Mouse (Mus musculus) lung, postnatal 10 days (tissue): ENCODE data around the gene Rtkn2.
"Not testable (repeated sequence)": the region's sequence is repeated elsewhere in the genome, so short reads cannot be mapped to it uniquely, and the experiment has no call there.

ENCODE experiments used
- DNase-seq: peaks from one replicate; pipeline ENCODE4 v3.0.0; 2021

Gene Rtkn2

DNA sequence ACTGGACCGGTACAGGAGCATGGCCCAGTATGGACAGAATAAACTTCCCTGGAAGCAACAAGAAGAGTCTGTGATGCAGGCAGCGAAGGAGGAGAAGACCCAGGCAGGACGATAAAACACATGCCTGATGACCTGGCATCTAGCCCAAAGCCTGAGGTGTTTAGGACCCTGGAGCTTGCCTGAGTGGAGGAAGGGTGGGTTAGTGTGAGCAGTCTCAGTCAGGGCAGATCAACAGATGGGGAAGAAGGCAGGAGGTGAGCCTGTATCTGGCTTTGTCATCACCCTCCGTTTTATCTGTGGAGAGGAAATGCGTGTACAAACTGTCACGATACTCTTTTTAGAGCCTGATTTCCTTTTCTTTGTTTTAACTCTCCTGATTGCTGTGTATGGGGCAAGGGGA lies 102.3 kb downstream of the Rtkn2 start:
- peak; percentile 56 for DNase-seq

DNA sequence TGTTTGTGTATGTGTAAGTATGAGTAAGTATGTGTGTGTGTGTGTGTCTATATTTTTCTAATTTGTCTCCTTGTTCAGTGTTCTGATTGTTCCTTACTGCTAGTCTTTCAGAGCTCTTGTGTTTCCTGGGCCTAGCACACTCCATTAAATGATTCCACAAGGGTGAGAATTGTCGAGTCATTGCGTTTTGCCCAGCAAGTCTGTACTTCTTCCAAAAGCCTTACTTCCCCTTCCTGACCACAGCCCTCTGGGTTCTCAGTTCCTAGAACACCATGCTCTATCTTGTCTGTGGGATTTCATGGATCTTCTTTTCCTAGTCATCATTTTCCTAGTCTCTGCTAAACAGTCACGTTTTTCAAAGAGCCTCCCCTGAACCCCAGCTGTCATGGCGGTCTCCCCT lies 106.2 kb downstream of the Rtkn2 start:
- DNase-seq, result no peak

DNA sequence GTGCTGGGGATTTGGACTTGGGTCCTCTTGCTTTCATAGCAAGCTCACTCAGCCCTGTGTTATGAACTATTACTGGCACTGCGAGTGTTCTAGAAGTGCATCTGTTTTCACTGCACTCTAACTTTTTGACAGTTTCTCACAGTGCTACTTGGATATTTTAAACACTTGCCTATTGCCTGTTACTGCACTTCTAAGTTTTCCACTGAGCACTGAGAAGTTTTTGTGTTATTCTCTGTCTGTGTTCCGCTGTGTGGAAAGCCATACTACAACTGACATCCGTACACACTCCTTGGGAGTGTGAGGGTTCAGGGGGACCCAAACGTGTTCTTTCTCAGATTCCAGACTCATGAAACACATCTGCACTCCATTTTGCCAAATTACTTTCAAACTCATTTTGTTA lies 107.6 kb downstream of the Rtkn2 start:
- DNase-seq, result no peak

DNA sequence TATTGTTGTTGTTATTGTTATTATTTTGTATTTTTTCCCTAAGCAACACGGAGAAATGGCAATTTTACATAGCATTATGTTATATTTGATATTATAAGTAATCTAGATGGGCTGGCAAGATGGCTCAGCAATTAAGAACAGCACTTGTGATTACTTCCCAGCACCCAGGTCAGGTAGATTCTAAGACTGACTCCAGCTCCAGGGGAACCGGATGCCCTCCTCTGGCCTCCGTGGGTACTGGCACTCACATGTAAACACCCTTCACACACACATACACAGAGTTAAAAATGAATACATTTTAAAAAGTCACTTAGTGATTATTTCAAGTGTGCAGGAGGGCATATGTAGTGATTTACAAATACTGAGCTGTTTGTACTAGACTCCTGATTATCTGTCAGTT lies 108.4 kb downstream of the Rtkn2 start:
- DNase-seq, result no peak

DNA sequence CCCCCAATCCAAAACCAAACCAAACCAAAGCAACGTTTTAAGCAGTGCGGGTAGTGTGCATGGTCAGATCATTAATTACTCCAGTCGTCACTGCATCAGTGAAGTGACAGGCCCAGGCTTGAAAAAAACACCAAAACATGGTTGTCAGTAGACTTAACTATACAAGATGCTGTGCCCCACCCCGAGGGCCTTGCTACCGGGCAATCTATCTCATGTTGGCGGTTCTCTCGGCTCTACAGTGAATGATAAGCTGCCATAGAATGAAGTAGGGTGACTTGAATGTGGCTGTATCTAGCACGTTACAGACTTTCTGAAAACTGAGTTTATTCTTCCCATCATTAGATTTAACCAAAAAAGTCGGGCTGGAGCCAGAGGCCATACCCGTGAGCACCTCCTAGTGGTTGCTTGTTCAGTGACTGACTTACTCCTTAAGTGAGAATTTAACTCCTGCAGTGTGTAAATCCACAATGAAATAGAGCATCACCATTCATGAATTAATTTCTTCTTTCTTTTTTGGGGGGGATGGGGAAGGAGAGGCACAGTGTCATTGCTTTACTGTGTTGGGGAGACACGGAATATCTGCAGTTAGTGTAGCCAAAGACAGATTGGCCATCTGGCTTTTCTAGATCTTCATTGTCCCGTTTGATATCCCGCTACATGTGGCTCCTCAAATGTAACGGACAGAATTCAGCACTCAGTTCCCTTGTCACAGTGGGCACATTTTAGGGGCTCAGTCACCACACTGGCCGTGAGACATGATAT lies 110.2 kb downstream of the Rtkn2 start:
- peak; percentile 72 for DNase-seq

DNA sequence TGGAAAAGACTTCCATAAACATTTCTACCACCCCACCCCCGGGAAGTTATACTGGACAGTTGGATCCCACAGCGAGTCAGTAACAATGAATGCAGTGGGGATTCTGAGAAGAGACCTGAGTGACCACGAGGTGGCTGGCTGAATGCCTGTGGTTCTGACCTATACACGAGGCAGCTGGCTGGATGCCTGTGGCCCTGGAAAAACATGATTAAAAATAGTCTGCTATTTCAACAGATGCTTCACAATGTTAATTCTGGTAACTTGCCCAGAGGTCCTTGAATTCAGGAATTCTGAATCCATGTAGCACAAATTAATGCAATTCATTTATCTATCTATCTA lies 110.8 kb downstream of the Rtkn2 start:
- peak; percentile 91 for DNase-seq

DNA sequence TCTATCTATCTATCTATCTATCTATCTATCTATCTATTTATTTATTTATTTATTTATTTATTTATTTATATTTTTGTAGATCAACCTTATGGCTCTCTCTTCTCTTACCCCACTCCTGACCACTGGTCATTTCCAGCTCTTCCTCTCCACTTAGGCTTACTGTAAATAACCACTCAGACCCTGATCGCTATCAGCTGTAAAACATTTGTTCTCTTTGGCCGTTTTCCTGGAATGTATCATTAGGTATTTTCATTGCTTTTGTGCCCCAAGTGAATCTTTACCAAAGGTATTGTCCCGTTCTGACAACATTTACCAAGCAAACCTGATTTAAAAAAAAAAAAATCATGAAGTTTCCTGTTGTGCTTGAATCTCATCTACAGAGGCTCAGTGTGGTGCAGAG lies 111.2 kb downstream of the Rtkn2 start:
- DNase-seq, result no peak

DNA sequence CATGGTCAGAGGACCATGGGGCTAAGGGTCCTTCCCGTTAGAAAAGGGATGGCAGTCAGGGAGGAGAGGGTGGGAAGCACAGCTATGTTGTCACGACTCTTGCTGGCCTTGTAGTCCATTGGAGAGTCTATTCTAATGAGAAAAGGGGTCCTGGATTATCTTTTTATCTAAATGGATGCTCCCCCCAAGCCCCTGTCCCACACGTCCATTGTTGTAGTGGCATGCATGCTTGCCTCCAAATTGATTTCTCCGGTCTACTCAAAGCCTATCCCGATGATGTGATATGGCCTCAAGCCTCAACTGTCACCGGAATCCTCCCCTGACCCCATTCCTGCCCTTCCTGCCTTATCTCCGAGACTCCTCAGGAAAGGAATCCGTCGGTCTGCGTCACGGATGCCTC lies 111.6 kb downstream of the Rtkn2 start:
- no peak for DNase-seq

DNA sequence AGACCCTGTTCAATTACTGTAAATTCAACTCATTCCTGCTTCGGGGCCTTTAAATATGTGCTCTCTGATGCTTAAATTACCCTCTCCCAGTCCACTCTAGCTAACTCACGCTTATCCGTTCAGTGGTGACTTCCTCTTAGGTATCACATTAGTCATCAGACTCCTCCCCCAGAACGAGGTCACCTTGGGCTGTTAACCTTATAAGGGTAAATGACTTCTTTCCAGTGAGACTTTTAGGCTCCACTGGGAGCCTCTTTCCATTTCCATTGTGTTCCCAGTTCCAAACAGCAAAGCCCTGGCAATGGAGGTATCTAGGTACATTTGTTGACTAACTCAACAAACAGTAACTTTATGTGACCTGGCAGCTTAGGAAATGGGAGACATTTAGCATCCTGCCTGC lies 112.5 kb downstream of the Rtkn2 start:
- DNase-seq, result no peak

DNA sequence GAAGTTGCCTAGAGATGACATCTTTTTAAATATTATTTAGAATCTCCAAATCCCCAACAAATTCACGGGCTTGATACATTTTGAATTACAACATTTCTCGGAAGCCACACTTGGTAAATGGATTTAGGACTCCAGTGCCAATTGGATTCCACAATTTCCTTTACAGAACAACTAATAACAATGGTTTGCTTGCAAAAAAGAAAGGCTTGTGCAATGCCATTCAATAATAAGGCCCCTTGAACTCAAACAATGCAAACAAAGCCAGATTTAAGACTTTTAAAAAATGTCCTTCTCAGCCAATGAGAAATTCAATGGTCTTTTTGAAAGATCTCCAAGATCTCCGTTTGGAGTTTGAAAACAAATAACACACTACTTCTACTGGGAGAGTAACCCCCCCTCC lies 114.1 kb downstream of the Rtkn2 start:
- no peak for DNase-seq

DNA sequence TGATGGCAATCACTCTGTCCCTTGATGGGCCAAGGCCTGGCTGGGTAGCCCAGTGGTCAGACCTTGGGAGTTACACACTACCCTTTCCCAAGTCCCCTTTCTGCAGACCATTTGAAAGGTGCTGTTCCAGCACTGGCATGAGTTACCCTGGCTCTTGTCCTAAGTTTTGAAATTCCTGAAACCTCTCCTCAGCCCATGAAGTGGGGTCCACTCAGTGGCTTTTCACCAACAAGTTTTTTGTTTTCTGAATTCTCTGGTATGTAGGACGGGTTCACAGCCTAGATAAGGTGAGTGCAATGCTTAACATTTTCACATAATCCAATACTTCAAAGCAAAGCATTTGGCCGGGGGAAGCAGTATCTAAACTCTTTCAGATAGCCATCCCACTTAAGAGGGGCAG lies 115.8 kb downstream of the Rtkn2 start:
- peak; percentile 45 for DNase-seq

DNA sequence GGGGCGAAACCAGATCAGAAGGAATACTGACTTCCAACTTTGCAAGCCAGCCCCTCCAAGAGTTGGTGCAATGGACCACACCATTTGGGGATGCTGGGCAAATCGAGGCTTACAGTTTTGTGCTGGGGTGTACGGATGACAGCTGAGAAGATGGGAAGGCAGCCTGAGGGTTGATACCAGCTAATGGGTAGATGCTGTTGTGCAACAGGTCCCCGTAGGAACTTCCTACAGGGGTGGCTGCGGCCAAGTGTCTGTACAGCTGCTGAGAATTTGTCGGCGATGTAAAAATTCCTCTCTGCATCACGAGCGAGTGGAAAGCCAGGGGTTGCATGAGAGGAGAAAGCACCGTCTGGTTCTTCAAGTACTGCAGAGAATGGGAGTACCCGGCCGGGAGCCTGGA lies 117.0 kb downstream of the Rtkn2 start:
- DNase-seq, result no peak

DNA sequence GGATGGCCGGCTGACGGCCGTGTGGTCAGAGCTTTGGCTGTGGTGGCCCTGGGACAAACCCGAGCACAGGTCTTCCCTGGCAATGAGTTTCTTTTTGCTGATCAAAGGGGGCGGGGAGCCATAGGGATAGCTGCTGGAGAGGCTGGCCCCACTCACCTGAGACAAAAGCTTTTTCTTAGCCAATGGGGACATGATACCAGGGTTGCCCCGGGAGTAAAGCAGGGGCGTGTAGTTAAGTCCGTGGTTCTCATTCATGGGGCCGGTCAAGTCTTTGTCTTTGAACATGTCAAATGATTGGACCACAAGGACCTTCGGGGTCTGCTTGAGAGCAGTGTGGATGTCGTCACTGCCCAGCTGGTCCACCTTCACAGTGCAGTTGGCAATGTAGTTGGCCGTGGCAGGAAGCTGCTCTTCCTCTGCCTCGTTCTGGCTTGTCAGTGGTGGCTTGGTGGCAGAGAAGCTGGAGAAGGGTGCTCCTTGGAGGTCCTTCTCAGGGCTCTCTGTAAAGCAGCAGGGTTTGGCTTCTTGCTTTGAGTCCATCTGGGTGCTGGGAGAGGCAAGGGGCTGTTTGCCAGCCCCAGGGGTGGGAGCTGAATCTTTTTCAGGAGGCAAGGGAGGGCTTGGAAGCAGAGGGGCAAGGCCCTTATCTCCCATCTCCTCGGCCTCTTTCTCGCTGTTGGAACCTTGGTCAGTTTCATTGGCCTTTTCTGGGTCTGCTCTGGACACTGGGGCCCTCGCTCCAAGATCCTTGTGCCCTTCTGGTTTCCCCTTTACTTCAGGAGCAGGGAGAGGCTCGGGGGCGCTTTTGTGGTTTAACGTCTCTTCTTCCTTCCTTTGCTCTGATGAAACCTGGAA lies 118.7 kb downstream of the Rtkn2 start:
- no peak for DNase-seq

DNA sequence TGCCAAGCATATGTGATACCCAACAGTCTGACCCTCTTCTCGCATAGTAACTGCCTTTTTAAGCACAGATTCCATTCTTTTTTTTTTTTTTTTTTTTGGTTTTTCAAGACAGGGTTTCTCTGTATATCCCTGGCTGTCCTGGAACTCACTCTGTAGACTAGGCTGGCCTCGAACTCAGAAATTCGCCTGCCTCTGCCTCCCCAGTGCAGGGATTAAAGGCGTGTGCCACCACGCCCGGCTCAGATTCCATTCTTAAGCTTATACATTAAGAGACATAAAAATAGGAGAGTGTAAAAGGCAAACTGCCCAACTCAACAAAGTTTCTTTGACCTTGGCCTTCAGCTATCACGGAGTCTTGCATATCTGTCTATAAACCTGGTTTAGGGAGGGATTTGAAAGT lies 120.4 kb downstream of the Rtkn2 start:
- not testable (repeated sequence) for DNase-seq

DNA sequence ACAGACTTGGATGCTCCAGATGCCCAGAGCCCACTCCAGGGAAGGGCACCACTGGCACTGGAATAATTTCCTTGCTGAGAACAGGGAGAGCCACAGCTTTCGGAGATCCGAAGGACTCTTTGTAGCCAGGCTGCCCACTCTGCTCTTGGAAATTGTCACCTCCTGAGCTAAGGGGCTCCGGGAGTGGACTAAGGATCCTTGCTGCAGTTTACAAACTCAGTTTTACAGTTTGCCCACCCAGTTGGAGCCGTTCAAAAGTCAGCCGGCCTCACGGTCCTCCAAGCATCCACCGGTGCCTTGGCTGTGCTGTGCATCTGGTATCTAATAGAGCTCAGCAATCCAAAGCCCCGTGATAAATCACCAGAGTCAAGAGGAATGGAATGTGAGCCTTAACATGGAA lies 121.1 kb downstream of the Rtkn2 start:
- DNase-seq, result no peak

DNA sequence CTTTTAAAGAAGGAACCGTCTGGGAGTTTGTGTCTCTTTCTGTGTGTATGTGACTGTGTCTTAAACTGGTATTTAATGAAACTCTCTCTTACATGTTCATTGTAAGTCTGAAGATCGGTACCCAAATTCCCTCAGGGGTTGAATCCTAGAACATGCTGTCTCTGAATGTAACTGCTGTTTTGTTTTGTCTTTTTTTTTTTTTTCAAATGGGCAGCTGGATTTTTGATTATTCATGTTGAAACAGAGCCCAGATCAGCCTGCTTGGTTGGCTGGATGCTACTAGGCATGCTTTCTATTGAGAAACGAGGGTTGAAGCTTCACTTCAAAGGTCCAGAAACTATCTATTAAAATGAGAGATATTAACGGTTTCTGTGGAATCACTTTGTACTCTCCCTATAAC lies 121.9 kb downstream of the Rtkn2 start:
- DNase-seq, result no peak

DNA sequence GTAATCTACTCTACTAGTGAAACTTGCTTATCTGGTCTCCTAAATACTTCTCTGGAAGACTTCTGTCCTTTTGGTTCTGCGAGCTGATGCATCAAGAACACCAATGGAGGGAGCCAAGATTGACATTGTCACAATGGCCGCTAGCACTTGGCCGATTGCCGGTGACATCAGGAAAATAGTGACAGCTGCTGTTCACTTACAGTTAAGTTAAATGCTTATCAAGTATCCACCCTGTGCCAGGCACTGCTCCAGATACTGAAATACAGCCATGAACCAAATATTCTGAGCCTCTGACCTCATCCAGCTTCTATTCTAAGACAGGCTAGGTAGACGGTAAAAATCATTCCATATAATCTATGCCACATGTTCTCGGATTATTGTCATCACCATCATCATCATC lies 123.2 kb downstream of the Rtkn2 start:
- no peak for DNase-seq

DNA sequence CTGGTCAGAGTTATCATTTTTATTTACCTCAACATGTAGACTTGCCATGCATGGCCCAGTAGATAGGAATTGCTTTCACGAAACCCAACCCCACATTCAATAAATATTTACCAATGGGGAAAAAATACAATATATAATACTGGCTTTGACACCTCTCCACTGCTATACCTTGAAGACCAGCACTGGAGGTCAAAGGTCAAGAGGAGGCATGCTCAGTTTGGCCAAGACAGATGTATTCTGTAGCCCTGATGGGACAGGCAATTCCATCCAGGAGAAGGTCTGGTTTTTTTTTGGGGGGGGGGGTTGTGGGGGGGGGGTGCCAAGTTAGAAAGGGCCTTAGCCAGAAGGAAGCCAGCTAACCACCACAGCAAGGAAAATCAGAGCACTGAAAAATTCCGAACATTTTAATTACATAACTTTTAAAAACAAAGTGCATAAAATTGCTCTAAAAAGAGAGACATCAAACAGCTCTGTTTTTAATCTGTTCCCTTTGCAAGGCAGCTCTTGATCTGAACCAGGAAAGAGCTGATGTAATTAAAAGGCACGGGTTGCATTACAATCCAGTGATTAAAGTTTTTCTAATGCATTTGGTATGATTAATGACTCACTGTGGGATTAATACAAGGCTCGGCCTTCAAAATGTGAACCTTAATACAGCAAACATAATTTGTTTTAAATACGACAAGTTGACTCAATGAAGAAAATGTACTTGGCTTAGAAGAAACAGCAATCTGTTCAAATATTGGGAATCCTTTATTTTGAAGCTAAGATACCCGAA lies 123.9 kb downstream of the Rtkn2 start:
- DNase-seq, result no peak

DNA sequence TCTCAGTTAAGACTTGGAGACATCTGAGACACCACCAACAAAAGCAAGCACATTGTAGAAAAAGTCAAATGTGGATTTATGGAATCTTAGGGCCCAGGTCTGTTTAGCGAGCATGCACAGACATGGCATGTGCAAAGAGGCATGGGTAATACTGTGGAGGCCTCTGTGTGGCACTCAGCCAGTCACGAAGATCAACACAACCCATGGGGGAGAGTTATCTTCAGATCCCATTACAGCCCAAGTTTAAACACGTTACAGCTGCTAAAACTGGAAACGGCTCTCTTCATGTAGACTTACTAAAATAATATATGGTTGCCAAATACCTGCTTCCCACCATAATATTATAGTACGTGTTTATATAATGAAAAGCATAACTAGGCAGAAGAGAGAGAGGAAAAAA lies 124.6 kb downstream of the Rtkn2 start:
- DNase-seq, result no peak

DNA sequence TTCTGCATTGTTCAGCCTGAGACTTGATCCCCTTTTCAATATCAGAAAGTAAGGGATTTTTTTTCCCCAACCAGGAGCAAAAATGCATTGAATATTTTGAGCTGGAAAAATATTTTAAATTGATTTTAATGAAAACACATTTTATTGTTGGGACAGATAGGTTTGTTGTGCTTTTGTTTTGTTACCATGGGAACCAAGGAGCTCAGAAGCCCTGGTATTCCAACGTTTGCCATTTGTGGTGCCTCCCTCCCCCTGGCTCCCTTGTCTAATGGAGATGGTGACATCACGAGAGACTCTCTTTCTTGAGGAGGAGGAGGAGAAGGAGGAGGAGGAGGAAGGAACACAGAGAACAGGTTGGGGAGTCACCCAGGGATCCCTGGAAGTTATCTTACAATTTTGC lies 125.1 kb downstream of the Rtkn2 start:
- DNase-seq, result peak; percentile 56

DNA sequence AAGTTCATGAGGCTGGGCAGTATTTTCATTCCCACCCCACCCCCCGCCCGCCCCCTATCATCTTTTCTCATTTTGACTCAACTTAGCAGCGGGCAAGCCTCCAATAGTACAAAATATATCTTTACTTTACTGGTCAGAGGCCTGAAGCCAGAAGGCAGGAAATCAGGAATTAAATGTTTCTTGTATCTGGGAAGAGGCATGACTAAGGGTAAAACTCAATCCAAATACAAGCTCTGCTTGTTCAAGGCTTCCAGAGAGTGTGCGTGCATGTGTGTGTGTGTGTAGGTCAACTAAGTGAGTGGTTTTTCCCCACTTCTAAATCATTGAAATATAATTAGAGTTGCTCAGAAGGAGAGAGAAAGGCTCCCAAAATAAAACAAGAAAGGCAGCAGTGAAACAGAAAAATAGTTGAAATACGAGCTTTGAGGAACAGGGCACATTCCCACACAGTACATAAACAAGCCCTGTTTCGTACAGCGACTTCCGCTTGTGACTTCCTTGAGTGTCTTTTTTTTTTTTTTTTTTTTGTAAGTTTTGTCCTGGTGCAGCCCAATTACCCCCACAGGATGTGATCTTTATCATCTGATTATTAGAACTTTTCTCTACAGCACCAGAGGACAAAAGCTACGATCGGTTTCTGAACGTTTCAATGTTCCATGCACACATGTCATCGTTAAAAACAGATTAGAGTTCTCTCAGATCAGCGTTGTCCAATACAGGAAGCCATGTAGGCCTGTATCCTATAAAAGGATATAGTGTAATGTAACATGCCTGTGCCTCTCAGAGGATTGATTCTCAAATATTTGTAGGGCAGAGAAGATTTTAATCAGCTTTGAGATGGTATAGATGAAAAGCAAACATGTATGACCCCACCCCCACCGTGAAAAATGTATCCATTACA lies 125.8 kb downstream of the Rtkn2 start:
- peak; percentile 42 for DNase-seq

DNA sequence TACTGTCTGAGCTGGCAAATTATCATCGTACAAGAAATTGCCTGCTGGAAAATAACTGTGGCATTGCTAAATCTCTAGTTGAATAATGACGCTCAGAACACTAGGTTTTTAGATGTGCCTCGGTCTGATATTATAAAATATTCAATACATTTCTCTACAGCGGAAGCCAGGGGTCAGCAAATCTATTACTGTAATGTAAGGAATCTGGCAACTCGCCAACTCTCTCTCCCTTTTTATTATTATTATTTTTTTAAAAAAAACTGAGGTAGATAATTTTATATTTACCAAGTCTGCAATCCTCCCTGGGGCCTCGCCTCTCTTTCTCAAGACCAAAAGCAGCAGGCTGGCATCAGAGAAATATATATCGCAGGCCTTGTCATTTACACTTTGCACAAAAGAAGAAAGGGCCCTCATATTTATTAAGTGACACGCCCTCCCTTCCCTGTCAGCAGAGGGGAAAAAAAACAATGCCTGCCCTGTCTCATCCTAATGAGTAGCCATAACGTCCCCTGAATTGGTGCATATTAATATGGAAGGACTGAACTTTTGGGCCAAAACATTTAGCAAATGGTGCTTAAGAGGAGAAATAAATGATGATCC lies 127.1 kb downstream of the Rtkn2 start:
- no peak for DNase-seq
